Mouse (Mus musculus): ENCODE results near the gene Wsb2. TPM values are rescaled to one million over a fixed set of nuclear protein-coding genes. Genes with fewer than 3 reads are reported as not detected.

Gene Wsb2
- polyA plus RNA-seq, 2 experiments: 59.5 to 69.4 TPM

DNA sequence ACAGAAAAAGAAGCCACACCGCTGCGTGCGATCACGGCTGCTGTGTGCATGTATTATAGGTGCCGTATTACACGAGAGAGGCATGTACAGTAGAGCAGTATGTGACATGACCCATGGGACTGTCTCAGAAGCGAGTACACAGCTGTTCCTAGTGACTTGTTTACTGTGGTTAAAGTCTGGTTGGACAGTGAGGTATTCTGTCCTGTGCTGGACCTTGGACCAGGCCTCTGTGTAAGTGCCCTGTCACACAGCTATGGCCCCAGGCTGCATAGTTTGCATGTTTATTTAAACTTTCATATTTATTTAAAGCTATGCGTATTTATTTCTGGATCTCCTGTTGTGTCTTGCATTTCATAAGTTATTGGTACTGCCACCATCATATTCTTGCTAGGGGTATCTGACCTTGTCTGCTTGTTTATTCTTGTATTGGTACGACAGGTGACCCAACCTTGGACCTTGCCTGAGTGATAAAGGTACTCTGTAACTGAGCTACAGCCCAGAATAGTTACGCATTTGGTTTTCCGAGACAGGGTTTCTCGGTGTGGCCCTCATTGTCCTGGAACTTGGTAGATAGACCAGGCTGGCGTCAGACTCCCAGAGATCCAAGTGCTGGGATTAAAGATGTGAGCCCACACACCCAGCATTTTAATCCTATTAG, 8.9 kb downstream of the Wsb2 start:
- Histone ChIP-seq H3K36me3 (ENCODE audit: control insufficient read depth, insufficient read depth, low read length) (peaks cover 62% of the 10 kb centered on the region), H3K9me3 (ENCODE audit: control insufficient read depth, low read length) (no peaks in the 10 kb centered on the region), H3K4me1 (ENCODE audit: control insufficient read depth, insufficient read depth, low read length) (0 out of 2 replicates have a peak, but pooled peaks cover under 1% of the 10 kb centered on the region), H3K4me3 (replicated peaks; ENCODE audit: low read length) (no peak overlapping the region), H3K27me3 (ENCODE audit: control insufficient read depth, insufficient read depth, low read length) (no peaks in the 10 kb centered on the region), H3K27ac (replicated peaks; ENCODE audit: low read depth, low read length) (no peak overlapping the region), H3K4me2 (replicated peaks; ENCODE audit: low read depth, low read length, severe bottlenecking) (no peak overlapping the region), H3K9ac (ENCODE audit: low read depth, low read length, severe bottlenecking) (no peak overlapping the region)
- 94% methylated on average over 13 of the region's 13 CpGs for WGBS
- ATAC-seq (ENCODE audit: low FRiP score, low read depth) (no peak), DNase-seq (ENCODE audit: low spot score) (no peak)
- TF ChIP-seq POLR2A (IDR thresholded peaks at IDR 0.05; ENCODE audit: borderline replicate concordance, extremely low read depth, insufficient read depth, insufficient read length): no peak

DNA sequence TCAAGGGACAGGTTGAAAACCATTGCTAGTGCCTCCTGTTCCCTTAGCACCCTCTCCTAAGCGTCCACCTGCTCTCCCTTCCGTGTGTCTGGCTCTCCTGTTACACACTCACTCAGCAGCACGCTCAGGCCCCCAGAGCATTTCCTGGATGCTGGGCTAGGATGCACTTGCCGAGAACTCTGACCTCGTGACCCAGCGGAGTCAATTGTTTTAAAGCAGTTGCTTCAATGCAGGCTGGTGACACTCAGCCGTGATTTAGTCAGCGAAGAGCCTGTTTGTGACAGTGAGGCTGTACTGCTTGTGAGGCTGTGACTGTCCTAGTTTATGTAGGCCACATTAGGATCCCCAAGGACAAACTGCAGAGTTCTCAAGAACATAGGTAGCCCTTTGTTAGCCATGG, 10.1 kb downstream of the Wsb2 start:
- no peak for DNase-seq (ENCODE audit: low spot score)
- peaks cover 74% of the 10 kb centered on the region for H3K36me3 ChIP-seq (ENCODE audit: control insufficient read depth, insufficient read depth, low read length)
- no peaks in the 10 kb centered on the region for H3K27me3 ChIP-seq (ENCODE audit: control insufficient read depth, insufficient read depth, low read length)
- no peak overlapping the region for H3K4me3 ChIP-seq (replicated peaks; ENCODE audit: low read length)
- H3K9me3 ChIP-seq (ENCODE audit: control insufficient read depth, low read length): no peaks in the 10 kb centered on the region
- WGBS: 39% methylated on average over 8 of the region's 8 CpGs
- H3K4me2 ChIP-seq (replicated peaks; ENCODE audit: low read depth, low read length, severe bottlenecking): no peak overlapping the region
- H3K4me1 ChIP-seq (ENCODE audit: control insufficient read depth, insufficient read depth, low read length): no peaks in the 10 kb centered on the region
- H3K27ac ChIP-seq (replicated peaks; ENCODE audit: low read depth, low read length): no peak overlapping the region
- TF ChIP-seq POLR2A (IDR thresholded peaks at IDR 0.05; ENCODE audit: borderline replicate concordance, extremely low read depth, insufficient read depth, insufficient read length): no peak
- no peak for ATAC-seq (ENCODE audit: low FRiP score, low read depth)
- H3K9ac ChIP-seq (ENCODE audit: low read depth, low read length, severe bottlenecking): no peak overlapping the region

DNA sequence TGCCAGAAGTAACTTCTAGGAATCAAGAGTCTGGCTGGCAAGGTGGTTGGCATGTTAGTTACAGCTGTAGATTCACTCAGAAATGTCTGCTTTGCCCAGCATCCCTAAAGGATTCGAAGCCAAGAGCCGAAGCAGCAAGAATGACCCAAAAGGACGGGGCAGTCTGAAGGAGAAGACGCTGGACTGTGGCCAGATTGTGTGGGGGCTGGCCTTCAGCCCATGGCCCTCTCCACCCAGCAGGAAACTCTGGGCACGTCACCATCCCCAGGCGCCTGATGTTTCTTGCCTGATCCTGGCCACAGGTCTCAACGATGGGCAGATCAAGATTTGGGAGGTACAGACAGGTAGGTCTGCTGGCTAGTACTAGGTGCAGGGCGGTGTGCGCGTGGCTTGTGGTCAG, 13.5 kb downstream of the Wsb2 start:
- no peak for TF ChIP-seq POLR2A (IDR thresholded peaks at IDR 0.05; ENCODE audit: borderline replicate concordance, extremely low read depth, insufficient read depth, insufficient read length)
- no peak overlapping the region for H3K4me3 ChIP-seq (replicated peaks; ENCODE audit: low read length)
- no peaks in the 10 kb centered on the region for H3K9me3 ChIP-seq (ENCODE audit: control insufficient read depth, low read length)
- no peak overlapping the region for H3K9ac ChIP-seq (ENCODE audit: low read depth, low read length, severe bottlenecking)
- no peaks in the 10 kb centered on the region for H3K27me3 ChIP-seq (ENCODE audit: control insufficient read depth, insufficient read depth, low read length)
- 87% methylated on average over 10 of the region's 10 CpGs for WGBS
- DNase-seq (ENCODE audit: low spot score) (no peak), ATAC-seq (ENCODE audit: low FRiP score, low read depth) (no peak)
- peaks cover 73% of the 10 kb centered on the region for H3K36me3 ChIP-seq (ENCODE audit: control insufficient read depth, insufficient read depth, low read length)
- no peaks in the 10 kb centered on the region for H3K4me1 ChIP-seq (ENCODE audit: control insufficient read depth, insufficient read depth, low read length)
- no peak overlapping the region for H3K4me2 ChIP-seq (replicated peaks; ENCODE audit: low read depth, low read length, severe bottlenecking)
- no peak overlapping the region for H3K27ac ChIP-seq (replicated peaks; ENCODE audit: low read depth, low read length)

DNA sequence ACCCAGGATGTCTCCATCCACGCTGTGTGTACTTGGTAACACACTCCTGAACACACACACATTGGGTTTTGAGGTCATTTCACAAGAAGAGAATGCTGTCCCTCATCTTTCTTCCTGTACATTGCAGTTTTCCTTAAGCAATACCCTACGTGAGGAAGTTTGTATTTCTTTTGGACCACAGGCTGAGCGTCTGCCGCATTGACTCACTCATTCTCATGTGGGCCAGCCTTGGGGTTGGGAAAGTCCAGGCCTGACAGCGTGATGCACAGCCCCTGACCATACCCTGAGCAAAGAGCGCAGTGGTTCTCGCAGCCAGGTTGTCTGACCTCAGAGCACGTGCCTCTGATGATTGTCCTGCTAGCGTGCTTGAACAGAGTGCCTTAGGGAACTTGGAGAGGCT, 16.3 kb downstream of the Wsb2 start:
- 79% methylated on average over 9 of the region's 9 CpGs for WGBS
- no peaks in the 10 kb centered on the region for H3K4me1 ChIP-seq (ENCODE audit: control insufficient read depth, insufficient read depth, low read length)
- no peak overlapping the region for H3K9ac ChIP-seq (ENCODE audit: low read depth, low read length, severe bottlenecking)
- no peak overlapping the region for H3K4me2 ChIP-seq (replicated peaks; ENCODE audit: low read depth, low read length, severe bottlenecking)
- no peak overlapping the region for H3K27ac ChIP-seq (replicated peaks; ENCODE audit: low read depth, low read length)
- H3K9me3 ChIP-seq (ENCODE audit: control insufficient read depth, low read length): no peaks in the 10 kb centered on the region
- no peaks in the 10 kb centered on the region for H3K27me3 ChIP-seq (ENCODE audit: control insufficient read depth, insufficient read depth, low read length)
- H3K4me3 ChIP-seq (replicated peaks; ENCODE audit: low read length): no peak overlapping the region
- H3K36me3 ChIP-seq (ENCODE audit: control insufficient read depth, insufficient read depth, low read length): peaks cover 81% of the 10 kb centered on the region
- no peak for TF ChIP-seq POLR2A (IDR thresholded peaks at IDR 0.05; ENCODE audit: borderline replicate concordance, extremely low read depth, insufficient read depth, insufficient read length)
- ATAC-seq (ENCODE audit: low FRiP score, low read depth): no peak
- DNase-seq (ENCODE audit: low spot score): no peak

DNA sequence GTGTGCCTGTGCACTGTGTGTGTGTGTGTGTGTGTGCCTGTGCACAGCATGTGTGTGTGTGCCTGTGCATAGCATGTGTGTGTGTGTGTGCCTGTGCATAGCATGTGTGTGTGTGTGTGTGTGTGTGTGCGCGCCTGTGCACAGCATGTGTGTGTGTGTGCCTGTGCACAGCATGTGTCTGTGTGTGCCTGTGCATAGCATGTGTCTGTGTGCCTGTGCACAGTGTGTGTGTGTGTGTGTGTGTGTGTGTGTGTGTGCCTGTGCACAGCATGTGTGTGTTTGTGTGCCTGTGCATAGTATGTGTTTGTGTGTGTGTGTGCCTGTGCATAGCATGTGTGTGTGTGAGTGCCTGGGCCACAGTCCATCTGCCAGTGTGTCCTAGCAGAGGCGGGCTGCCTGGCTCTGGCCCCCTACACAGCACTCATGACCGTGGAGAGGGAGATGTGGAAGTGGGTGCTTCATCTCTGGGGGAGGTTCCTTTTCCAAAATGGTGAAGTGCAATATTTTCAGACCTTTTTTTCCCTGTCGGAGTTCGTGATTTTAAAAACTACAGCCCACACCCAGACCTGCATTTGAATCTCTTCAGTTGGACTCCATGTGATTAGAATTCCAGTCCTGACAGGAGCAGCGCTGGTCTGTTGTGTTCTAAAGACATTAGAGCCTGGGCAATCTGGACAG, 17.4 kb downstream of the Wsb2 start:
- no peak for DNase-seq (ENCODE audit: low spot score)
- H3K9me3 ChIP-seq (ENCODE audit: control insufficient read depth, low read length): no peaks in the 10 kb centered on the region
- no peak for TF ChIP-seq POLR2A (IDR thresholded peaks at IDR 0.05; ENCODE audit: borderline replicate concordance, extremely low read depth, insufficient read depth, insufficient read length)
- H3K4me3 ChIP-seq (replicated peaks; ENCODE audit: low read length): no peak overlapping the region
- H3K36me3 ChIP-seq (ENCODE audit: control insufficient read depth, insufficient read depth, low read length): peaks cover 79% of the 10 kb centered on the region
- H3K27me3 ChIP-seq (ENCODE audit: control insufficient read depth, insufficient read depth, low read length): no peaks in the 10 kb centered on the region
- ATAC-seq (ENCODE audit: low FRiP score, low read depth): no peak
- no peak overlapping the region for H3K27ac ChIP-seq (replicated peaks; ENCODE audit: low read depth, low read length)
- H3K9ac ChIP-seq (ENCODE audit: low read depth, low read length, severe bottlenecking): no peak overlapping the region
- no peaks in the 10 kb centered on the region for H3K4me1 ChIP-seq (ENCODE audit: control insufficient read depth, insufficient read depth, low read length)
- H3K4me2 ChIP-seq (replicated peaks; ENCODE audit: low read depth, low read length, severe bottlenecking): no peak overlapping the region
- 89% methylated on average over 7 of the region's 7 CpGs for WGBS
